Mouse (Mus musculus): ENCODE results near the gene Inpp4b.

Gene Inpp4b

DNA sequence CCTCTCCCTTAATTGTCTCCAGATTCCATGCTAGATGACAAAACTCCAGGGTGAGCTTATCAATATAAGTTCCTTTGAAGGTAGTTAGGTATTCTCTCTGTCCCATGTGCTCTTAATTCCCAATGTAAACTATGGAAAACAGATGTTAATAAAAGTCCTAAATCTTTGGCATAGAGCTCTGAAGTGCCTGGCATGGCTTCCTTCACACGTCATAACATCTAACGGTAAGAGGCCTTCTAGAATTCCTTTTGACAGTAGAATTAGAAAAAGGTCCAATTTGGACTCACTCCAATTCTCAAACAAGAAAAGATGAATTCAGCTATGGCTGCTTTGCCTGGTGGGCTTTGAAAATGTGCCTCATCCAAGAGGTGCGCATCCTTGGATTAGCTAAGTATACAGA is 236.6 kb downstream of the Inpp4b start:
- DNase-seq (ENCODE audit: low spot score in 2 of 2) = no peak

DNA sequence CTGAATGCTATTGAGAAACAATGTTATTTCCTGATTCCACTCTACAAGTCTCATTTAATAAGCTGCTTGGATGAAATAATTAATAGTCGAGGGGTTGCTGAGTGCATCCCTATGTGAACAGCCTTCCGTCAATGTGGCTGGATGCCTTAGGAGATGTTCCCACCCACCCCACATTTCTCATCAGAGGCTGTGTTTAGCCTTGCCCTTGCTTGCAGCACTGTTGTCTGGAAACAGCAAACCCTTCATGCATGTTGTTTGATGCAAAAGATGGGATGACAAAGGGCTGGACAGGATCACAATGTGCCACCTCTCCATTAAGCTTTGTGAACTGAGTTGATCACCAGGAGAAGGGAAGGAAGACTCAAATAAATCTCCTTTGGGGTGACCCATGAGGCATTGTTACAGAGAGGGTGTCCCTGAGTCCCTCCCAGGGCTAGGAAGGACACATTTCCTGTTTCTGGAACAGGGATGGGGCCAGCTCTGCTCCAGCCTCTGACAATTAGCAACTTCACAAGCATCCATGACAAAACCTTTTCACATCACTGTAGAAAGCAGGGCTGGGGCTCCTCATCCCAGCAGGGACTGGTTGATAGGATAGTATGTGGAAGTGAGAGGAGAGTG is 239.6 kb downstream of the Inpp4b start:
- no peak for DNase-seq (ENCODE audit: low spot score in 2 of 2)

DNA sequence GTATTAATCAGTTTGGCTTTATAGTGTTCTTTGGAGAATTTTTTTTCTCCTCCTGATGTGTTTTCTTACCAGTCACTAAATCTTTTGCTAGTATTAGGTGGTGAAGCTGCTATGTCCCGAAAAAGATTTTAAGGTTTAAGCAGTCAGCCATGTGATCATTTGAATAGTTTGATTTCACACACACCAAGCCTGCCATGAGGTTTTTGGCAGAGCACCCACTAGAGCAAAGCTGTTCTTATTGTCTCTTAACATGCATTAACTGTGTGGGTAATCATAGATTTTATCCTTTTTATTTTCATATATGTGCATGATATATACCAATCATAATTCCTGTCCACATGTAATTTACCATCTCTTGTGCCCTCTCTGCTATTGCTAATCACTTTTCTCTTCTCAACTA is 240.6 kb downstream of the Inpp4b start:
- no peak for DNase-seq (ENCODE audit: low spot score in 2 of 2)

DNA sequence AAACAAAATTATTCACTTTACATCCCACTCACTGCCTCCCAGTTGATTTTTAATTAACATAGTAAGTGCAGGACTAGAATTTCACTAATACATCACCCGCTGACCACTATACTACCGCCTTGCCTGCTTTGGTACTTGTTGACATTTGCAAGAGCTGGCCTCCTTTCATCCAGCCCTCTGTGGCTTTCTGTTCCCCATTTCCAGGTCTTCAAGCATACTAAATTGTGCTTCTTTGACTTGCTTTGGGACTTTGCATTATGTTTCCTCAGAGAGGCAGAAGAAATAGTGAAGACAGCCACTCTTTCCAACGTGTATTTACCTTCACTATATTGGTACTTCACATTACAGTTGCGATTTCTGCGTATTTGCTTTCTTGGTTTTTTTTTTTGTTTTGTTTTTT is 244.4 kb downstream of the Inpp4b start:
- no peak for DNase-seq (ENCODE audit: low spot score in 2 of 2)

DNA sequence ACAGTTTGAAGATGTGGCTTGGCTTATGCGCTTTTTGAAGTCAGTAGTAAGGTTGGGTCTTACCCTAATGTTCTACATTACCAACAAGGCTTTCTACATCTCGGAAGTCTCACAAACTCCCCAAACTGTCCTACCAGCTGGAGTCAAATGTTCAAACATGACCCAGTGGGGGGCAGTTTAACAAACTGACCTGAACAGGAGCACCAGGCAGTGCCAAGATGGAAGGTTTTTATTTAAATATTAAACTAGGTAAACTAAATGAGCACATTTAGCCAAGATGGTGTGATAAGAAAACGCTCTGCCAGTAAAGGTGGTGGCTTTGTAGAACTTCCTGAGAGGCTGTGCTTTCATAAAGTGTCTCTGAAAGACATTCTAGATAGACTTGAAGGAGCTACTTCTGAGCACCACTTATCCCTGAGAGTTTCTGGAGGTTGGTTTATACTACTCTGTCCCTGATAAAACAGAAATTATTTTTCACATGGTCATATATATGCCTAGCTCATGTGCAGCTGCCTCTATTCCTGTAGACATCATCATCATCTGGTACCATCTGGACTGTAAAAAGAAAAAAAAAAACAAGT is 251.9 kb downstream of the Inpp4b start:
- no peak for DNase-seq (ENCODE audit: low spot score in 2 of 2)

DNA sequence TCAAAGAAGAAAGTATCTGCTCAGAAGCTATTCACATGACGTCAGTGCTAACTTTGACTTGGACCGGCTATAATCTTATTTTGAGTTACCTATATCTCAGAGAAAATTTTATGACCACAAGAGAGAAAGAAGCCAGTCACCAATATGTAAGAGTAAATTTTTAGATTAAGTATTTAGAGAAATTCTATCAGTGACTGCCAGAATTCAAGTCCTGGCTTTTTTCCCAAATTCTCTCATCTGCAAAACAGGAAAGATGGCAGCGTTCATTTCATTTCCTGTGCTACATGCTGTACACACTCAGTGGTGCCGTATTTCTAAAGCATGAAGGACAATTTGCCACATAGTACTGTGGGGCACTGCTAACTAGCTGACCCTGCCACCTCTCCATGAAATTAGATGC is 256.9 kb downstream of the Inpp4b start:
- DNase-seq (ENCODE audit: low spot score in 2 of 2) = no peak

DNA sequence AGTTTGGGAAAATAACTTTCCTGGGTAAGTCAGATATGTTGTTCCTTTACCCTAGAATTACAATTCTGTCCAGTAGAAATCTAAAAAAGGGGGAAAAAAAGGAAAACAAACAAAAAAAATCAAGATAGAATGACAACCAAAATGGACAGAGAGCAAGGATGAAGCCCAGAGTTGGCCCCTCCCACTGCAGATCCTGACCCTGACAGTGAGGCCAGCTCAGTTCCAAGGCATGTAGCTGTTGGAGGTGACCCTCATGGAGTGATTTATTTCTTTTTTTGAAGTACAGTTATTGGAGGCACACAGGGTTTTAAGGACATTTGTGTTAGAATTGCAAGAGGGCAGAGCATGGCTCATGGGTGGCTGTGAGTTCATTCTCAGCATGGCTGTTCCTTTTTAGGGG is 258.8 kb downstream of the Inpp4b start:
- DNase-seq (ENCODE audit: low spot score in 2 of 2) = no peak

DNA sequence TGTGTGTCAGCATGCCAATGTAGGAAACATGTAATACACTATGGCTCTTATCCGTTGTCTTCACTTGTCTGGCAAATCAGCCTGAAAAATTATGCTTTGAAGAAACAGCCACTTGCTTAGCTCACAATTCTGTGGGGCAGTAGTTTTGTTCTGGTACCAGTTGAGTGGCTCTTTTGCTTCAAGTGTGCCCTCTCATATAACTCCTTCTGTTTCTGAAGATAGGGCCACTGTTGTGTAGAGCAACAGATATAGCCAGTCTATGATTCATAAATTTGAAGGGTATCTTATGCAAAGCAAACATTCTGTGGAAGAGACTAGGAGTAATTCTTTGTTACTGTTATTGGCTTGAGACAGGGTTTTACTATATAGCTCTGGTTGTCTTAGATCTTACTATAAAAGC is 265.7 kb downstream of the Inpp4b start:
- DNase-seq (ENCODE audit: low spot score in 2 of 2) = no peak

DNA sequence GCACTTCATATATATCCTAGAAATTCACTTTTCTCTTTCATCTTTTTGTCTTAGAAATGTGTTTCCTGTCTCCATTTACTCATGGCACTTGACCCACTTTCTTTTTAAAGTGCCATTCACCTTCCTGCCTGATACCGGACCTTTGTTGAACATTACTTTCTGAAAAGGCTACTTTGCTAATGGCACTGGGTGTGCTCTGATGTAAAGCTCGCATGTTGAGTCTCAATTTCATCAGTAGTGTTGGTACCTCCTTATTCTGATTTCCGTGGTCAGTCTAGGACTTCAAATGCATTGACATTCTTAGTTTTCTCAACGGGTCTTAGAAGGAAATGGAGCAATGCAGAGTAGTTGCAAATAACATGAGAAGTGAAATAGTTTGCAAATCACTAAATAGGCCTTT is 266.7 kb downstream of the Inpp4b start:
- no peak for DNase-seq (ENCODE audit: low spot score in 2 of 2)

DNA sequence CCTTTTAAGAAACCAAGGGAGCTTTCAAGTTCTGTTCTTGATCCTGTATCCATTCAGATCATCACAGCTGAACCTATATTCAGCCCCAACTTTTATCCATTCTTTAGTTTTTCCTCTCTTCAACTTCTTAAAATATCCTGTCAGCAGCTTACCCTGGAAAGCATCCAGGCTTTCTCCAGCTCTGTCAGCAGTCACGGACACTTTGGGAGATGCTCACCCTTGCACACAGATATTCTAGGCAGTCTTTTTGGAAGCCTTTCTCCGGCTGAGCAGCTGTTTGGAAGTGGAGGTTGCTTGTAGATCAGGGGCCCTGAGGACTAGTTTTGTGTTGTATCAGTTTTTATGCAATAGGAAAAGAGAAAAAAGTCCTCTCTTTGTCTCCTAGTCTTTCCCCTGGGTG is 270.3 kb downstream of the Inpp4b start:
- DNase-seq (ENCODE audit: low spot score in 2 of 2) = no peak

DNA sequence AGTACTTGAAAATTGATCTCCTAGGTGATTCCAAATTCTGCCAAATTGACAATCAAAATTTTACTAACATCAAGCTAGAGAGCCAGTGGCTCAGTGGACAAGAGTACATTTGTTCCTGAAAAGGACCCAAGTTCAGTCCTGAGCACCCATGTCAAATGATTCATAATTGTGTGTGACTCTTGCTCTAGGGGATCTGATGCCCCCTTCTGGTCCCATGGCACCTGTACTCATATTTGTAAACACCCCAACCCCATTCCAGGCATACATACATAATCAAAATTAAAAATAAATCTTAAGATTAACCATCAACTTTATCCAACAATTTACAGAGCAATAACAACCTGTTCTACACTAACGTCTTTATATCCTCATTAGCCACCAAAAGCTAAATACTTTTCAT is 271.8 kb downstream of the Inpp4b start:
- DNase-seq (ENCODE audit: low spot score in 2 of 2) = no peak

DNA sequence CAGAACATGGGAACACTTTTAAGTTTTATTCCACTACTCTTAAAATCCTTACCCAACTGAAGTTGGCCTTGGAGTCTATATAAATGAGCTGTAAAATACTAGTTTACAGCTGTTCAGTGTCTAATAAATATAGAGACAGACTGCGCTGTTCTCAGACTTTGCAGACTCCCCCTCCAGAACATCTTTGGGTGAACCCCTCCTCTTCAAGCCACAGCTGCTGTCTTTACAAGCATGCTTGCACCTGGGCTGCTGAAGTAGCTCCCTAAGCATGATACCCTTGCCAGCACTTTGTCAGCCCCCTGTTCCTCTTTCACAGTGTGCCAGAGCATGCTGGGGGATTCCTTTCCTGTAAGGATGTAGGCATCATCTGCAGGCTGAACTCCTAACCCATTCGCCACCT is 272.2 kb downstream of the Inpp4b start:
- no peak for DNase-seq (ENCODE audit: low spot score in 2 of 2)

DNA sequence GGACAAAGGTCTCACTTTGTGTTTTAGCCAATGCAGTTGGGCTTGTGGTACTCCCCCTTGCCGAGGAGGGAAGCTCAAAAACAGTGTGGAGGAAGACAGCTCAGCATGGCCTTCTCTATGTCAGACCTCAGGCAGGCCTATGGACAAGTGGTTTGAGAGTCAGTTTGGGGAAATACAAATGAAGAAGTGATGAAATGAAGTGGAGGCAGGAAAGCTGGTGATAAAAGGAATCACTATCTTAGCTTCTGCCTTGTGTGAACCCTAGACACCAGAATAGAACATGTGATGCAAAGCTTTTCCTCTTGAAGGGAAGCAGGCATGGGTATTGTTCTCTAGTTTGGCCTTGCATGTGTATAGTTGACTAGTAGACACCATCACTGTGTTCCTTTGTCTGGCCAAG is 273.2 kb downstream of the Inpp4b start:
- DNase-seq (ENCODE audit: low spot score in 2 of 2) = no peak

DNA sequence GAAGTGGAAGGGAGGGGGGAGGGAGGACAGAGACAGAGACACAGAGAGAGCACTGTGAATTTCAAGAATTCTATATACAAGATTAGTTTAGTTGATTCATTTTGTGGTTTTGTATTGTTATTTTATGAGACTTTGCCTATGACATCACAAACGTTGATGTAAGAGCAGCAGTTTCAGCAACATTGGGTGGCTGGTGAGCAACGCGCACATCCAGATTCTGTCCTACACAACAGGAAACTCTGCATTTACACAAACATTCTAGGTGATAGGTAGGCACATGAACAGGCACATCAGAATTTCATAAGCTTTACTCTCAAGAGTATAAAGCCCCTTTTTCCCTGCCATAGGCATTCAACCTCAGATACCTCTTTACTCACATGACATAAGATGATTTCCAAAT is 276.6 kb downstream of the Inpp4b start:
- no peak for DNase-seq (ENCODE audit: low spot score in 2 of 2)

DNA sequence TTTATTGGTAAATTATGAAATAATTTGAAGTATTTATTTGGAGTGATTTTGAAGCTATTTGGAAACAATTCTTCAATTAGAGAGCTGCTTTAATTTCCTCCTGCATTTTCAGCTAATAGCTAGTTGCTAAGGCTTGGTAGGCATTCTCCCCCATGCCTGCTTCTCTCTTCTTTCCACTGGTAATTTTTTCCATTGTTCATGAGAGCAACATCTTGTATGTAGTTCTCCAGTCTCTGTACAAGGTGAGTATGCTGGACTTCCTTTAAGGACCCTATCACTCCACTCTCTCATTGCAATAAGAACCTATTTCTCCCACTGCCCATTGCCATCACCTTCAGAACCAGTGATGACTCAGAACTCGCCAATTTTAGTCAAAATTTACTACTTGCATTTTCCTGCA is 292.7 kb downstream of the Inpp4b start:
- DNase-seq (ENCODE audit: low spot score in 2 of 2) = no peak

DNA sequence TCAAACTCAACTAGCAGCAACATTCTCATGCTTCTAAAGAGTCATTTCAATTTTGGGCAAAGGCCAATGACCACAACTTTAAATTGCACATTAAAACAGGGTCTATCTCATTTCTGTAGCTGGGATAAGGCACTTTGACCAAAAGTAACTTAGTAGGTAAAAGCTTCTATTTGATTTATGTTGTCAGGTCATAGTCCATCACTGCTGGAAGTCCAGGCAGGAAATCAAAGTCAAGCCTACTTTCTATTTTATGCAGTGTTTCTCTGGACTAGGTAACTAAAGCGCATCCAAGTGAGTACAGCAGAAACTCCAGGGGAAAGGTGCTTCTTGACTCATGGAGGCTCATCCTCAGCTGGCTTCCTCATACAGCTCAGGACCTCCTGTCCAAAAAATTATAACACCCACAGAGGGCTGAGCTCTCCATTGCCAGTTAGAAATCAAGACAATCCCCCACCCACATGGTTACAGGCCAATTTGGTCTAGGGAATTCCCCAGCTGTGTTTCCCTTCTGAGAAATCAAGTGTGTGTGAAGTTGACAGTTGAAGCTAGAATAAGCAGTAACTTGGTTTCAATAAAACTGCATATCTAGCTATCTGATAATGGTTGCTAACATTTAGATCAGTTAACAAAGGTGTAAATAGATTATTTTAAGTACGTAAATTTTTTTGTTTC is 293.7 kb downstream of the Inpp4b start:
- no peak for DNase-seq (ENCODE audit: low spot score in 2 of 2)

DNA sequence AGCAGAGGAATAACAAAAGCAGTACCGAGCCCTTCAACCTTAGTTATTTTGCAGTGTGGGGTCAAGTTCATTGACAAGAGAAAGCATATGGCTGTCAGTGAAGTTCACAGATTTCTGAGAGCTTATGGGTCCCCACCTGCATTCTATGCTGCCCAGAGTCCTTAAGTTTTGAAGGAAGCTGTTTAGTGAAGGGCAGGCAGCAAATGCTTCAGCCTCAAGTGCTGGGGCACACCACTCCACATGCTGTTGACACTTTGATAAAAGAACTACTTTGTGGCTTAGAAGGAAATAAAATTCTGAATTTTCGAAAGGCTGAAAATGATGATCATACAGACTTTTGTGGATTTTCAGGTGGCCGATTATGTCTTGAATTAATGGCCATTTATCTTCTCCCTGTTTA is 296.1 kb downstream of the Inpp4b start:
- no peak for DNase-seq (ENCODE audit: low spot score in 2 of 2)

DNA sequence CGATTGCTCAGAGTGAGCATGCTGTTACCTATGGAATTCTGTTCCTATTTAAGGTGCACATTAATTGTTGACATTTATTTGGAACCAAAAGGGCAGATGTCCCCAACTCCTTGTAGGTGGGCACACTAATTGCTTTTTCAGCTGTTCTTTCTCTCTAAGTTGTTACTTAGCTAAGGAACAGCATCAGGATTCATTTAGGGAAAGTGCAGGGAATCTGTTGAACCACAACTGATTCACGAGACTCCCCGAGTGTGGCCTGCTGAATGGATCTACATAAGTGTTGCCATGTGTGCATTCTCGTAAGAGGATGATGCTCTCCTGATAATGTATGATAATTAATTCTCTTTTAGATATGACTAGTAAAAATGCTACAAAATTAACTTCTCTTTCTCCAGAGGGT is 297.5 kb downstream of the Inpp4b start:
- no peak for DNase-seq (ENCODE audit: low spot score in 2 of 2)

DNA sequence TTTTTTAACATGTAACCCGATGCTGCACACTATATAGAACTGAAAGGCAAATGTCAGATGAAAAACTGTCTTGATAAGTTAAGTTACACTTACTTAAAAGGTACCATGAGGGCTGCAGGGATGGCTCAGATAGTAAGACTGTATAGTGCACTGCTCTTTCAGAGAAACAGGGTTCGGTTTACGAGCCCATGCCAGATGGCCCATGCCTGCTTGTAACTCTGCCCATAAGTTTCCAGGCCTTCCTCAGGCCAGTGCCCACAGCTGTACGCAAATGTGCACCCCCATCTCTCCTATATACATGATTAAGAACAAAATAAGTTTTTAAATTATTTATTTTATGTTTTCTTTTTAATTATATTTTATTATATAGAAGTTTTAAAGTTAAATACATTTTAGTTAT is 300.7 kb downstream of the Inpp4b start:
- DNase-seq (ENCODE audit: low spot score in 2 of 2) = no peak

DNA sequence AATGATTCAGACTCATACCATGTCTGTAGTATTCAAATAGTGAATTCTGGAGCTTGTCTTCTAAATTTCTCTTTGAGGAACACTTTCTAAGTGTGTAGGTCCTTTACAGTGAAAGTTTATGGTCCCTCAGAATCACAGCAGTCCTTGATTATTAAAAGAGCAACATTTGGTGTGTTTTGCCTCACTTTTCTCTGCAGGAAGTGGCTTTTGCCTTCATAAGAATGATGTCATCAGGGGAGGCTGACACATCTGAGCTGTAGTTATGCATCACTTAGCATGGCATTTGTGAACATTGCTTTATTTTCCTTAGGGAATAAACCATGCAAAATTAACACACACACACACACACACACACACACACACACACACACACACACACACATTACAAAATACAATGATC is 349.8 kb downstream of the Inpp4b start:
- DNase-seq (ENCODE audit: low spot score in 2 of 2) = no peak

DNA sequence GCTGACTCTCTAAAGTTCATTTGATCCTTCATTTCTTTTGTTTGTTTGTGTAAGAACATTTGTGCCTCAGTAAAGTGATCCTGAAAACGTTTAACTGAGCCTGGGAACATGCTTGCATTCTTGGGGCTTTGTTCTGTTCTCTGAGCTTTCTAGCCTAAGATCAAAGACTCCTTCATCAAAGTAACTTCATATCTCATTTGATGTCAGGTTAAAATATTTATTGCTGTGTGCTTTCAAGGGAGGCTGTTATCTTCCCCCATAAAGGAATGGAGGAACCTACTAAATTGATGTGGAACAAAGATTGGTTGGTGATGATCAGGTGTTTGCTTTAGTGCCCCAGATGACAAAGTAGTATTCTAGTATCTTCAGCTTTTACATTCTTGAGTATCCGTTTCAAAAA is 352.5 kb downstream of the Inpp4b start:
- no peak for DNase-seq (ENCODE audit: low spot score in 2 of 2)

DNA sequence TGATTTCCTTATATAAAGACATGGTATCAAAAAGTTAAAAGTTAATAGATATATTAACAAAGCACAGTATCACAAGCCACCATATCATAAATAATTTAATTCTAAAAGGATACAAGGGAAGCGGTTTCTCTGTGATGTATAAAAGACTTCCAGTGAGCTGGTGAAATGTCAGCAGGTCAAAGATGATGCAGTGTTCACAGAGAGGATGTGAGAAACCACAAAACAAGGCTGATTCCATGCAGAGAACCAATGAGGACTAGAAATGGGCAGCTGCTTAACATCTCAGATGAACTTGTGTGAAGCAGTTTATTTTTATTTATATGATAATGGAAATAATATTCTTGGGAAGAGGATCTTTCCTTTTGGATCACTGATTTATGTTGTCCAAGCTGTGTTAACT is 359.7 kb downstream of the Inpp4b start:
- no peak for DNase-seq (ENCODE audit: low spot score in 2 of 2)

DNA sequence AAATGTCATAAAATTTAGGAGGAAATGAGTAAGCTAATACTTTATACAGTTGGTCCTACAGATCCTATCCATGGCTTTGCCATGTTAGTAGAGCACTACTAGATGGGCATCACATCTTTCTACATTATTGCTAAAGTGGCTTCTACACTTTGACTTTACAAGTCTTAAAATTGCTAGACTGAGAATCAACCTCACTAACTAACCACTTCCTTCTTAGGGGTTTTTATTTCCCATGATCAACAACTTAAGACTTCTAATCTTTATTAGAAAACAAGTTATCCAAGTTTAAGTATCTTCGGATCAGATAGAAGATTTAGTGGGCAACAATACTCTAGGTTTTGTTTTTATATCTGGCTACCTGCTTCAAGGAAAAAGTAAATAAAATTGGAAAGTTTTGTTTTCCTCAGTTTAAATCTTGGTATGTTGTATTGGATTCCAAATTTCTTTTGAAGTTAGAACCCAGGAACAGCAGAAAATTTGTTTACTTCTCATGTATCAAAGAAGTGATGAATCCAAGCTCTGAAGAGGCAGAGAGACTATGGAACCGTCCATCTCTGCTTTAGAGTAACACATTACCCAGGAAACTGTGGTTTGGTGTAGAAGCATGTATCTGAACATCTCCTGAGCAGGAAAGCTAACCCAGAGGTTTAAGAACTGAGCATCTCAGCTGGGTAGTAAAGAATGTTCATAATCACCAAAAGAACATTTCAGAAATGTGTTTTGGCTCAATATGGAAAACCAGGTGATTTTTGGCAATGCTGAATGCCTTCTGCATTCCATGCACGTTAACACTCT is 361.4 kb downstream of the Inpp4b start:
- no peak for DNase-seq (ENCODE audit: low spot score in 2 of 2)

All from cerebellum, postnatal 4 days (tissue).